Mouse (Mus musculus) kidney, adult 2 months (tissue): ENCODE measurements around the gene Ptprd.

ENCODE experiments used
- CTCF ChIP-seq: fragments of 200-500 bp; conservative IDR thresholded peaks from 2 replicates; pipeline ENCODE4 v1.5.1; 2011; ENCODE audit warnings: low read depth, mild to moderate bottlenecking, control low read depth, low read length, moderate library complexity, mixed read lengths; ENCODE audit not compliant: insufficient read depth, insufficient read length
- POLR2A ChIP-seq: fragments of 200-500 bp; IDR thresholded peaks from one replicate; pipeline ENCODE4 v1.6.1; 2011; ENCODE audit warnings: low read depth, low read length, control low read depth

GRCm38 (mm10) chr4:76438068-76438467 lies 1773.7 kb downstream of the Ptprd start:
- no peak for TF ChIP-seq CTCF
- no peak for TF ChIP-seq POLR2A
